Mouse (Mus musculus) liver, embryonic 16.5 days (tissue): Measurements from ENCODE around the gene Bpi. TPM values are rescaled to one million over a fixed set of nuclear protein-coding genes. Genes with fewer than 3 reads are reported as not detected.

ENCODE experiments used
- ATAC-seq: fragments of 200-750 bp; cut with Nextera tagmentation; 2 replicates; pipeline ENCODE4 v1.8.0; 2017; ENCODE audit warnings: low read depth, mild to moderate bottlenecking, moderate number of reproducible peaks, moderate library complexity
- H3K27ac ChIP-seq: fragments of 300-500 bp; sonication (generic); 2 replicates; pipeline ENCODE4 v1.5.1; 2014; ENCODE audit warnings: mild to moderate bottlenecking, low read length
- H3K27me3 ChIP-seq: fragments of 300-500 bp; sonication (generic); 2 replicates; pipeline ENCODE4 v1.6.1; 2014; ENCODE audit warnings: low read depth, low read length, mixed read lengths; ENCODE audit not compliant: control insufficient read depth, insufficient read depth
- H3K36me3 ChIP-seq: fragments of 300-500 bp; sonication (generic); 2 replicates; pipeline ENCODE4 v1.6.1; 2014; ENCODE audit warnings: mild to moderate bottlenecking; ENCODE audit not compliant: control insufficient read depth, insufficient read depth
- H3K4me1 ChIP-seq: fragments of 300-500 bp; sonication (generic); 2 replicates; pipeline ENCODE4 v1.6.1; 2014; ENCODE audit warnings: low read depth, low read length, mixed read lengths; ENCODE audit not compliant: control insufficient read depth
- H3K4me2 ChIP-seq: fragments of 300-500 bp; sonication (generic); 2 replicates; pipeline ENCODE4 v1.6.1; 2014; ENCODE audit warnings: low read depth, low read length, mixed read lengths
- H3K4me3 ChIP-seq: fragments of 300-500 bp; sonication (generic); 2 replicates; pipeline ENCODE4 v1.5.1; 2014; ENCODE audit warnings: low read depth, mild to moderate bottlenecking, low read length
- H3K9ac ChIP-seq: fragments of 300-500 bp; sonication (generic); 2 replicates; pipeline ENCODE4 v1.6.1; 2014; ENCODE audit warnings: low read depth, low read length
- H3K9me3 ChIP-seq: fragments of 300-500 bp; sonication (generic); replicated peaks from 2 replicates; pipeline ENCODE4 v1.6.1; 2016; ENCODE audit warnings: low read length; ENCODE audit not compliant: control insufficient read depth
- WGBS: fragments of 180-500 bp; shearing (Covaris S2); extraction: QIAGEN DNeasy Blood & Tissue Kit; methylation state at CpG from one replicate; pipeline ENCODE4 v1.1.7; 2014; ENCODE audit not compliant: insufficient replicate concordance; 5-methylcytosine and 5-hydroxymethylcytosine counted together
- polyA plus RNA-seq: library from polyadenylated mRNA; unstranded; fragments of >200 nt; fragmentation: Nextera tagmentation; extraction: Ambion mirVana; gene quantifications from 2 replicates; pipeline ENCODE4 v1.2.1, GENCODE M21; 2015

The Bpi gene
- not detected in 2 replicates for polyA plus RNA-seq

- Histone ChIP-seq H3K4me2 (peak within 1 kb of the TSS; percentile 6; the same call in 1 of the 2 replicates), H3K27me3 (no peaks in the 10 kb centered on the region; the same call in 1 of the 2 replicates), H3K9ac (no peak within 1 kb of the TSS), H3K4me1 (no peaks in the 10 kb centered on the region; the same call in 1 of the 2 replicates), H3K9me3 (no peaks in the 10 kb centered on the region), H3K4me3 (no peak within 1 kb of the TSS), H3K27ac (no peak within 1 kb of the TSS), H3K36me3 (no peaks in the 10 kb centered on the region)
- 21% methylated on average over 18 of the region's 18 CpGs for WGBS
- no peak for ATAC-seq
These were observed at the start of gene Bpi for GRCm38 (mm10) chr2:158258005-158258418. Gene Bpi (plus strand): TSS chr2:158258094.

- 42% methylated on average over 9 of the region's 9 CpGs for WGBS
- ATAC-seq = no peak
- Histone ChIP-seq H3K36me3 (no peaks in the 10 kb centered on the region), H3K4me2 (no peak overlapping the region), H3K4me1 (no peaks in the 10 kb centered on the region; the same call in 1 of the 2 replicates), H3K27me3 (no peaks in the 10 kb centered on the region), H3K4me3 (no peak overlapping the region), H3K9ac (no peak overlapping the region), H3K27ac (no peak overlapping the region), H3K9me3 (no peaks in the 10 kb centered on the region)
These were observed 48.1 kb upstream of the Bpi start for GRCm38 (mm10) chr2:158209776-158210175.

GRCm38 (mm10) chr2:158210503-158210902, 47.4 kb upstream of the Bpi start:
- ATAC-seq = no peak
- Histone ChIP-seq H3K36me3 (no peaks in the 10 kb centered on the region), H3K27ac (no peak overlapping the region), H3K4me1 (peaks cover 3% of the 10 kb centered on the region; the same call in 1 of the 2 replicates), H3K4me3 (no peak overlapping the region), H3K9ac (no peak overlapping the region), H3K27me3 (no peaks in the 10 kb centered on the region), H3K9me3 (no peaks in the 10 kb centered on the region), H3K4me2 (no peak overlapping the region)
- WGBS = 32% methylated on average over 4 of the region's 4 CpGs

GRCm38 (mm10) chr2:158210958-158211357, 46.9 kb upstream of the Bpi start:
- H3K27me3 ChIP-seq = no peaks in the 10 kb centered on the region
- no peak overlapping the region for H3K27ac ChIP-seq
- H3K4me1 ChIP-seq = peaks cover 3% of the 10 kb centered on the region; the same call in 1 of the 2 replicates
- no peak overlapping the region for H3K4me3 ChIP-seq
- H3K9ac ChIP-seq = no peak overlapping the region
- no peak for ATAC-seq
- no peaks in the 10 kb centered on the region for H3K36me3 ChIP-seq
- no peaks in the 10 kb centered on the region for H3K9me3 ChIP-seq
- WGBS = 37% methylated on average over 10 of the region's 10 CpGs
- no peak overlapping the region for H3K4me2 ChIP-seq

GRCm38 (mm10) chr2:158211764-158212471, 46.0 kb upstream of the Bpi start:
- Histone ChIP-seq H3K4me3 (no peak overlapping the region), H3K9me3 (no peaks in the 10 kb centered on the region), H3K27ac (no peak overlapping the region), H3K4me2 (no peak overlapping the region), H3K9ac (no peak overlapping the region), H3K4me1 (peaks cover 3% of the 10 kb centered on the region; the same call in 1 of the 2 replicates), H3K27me3 (no peaks in the 10 kb centered on the region), H3K36me3 (no peaks in the 10 kb centered on the region)
- ATAC-seq = 0 out of 2 replicates have a peak, but pooled peaks have one; percentile 22
- WGBS = 57% methylated on average over 4 of the region's 4 CpGs

- H3K4me1 ChIP-seq = peaks cover 3% of the 10 kb centered on the region; the same call in 1 of the 2 replicates
- no peaks in the 10 kb centered on the region for H3K27me3 ChIP-seq
- no peak overlapping the region for H3K4me2 ChIP-seq
- H3K36me3 ChIP-seq = no peaks in the 10 kb centered on the region
- peak; percentile 51 for ATAC-seq
- no peak overlapping the region for H3K4me3 ChIP-seq
- no peak overlapping the region for H3K27ac ChIP-seq
- WGBS = 42% methylated on average over 9 of the region's 9 CpGs
- no peak overlapping the region for H3K9ac ChIP-seq
- no peaks in the 10 kb centered on the region for H3K9me3 ChIP-seq
These were observed 42.4 kb upstream of the Bpi start for GRCm38 (mm10) chr2:158215283-158216117.

- WGBS = 75% methylated on average over 8 of the region's 8 CpGs
- H3K4me1 ChIP-seq = peaks cover 3% of the 10 kb centered on the region; the same call in 1 of the 2 replicates
- no peaks in the 10 kb centered on the region for H3K9me3 ChIP-seq
- H3K4me2 ChIP-seq = no peak overlapping the region
- no peaks in the 10 kb centered on the region for H3K36me3 ChIP-seq
- no peak overlapping the region for H3K4me3 ChIP-seq
- no peak for ATAC-seq
- H3K9ac ChIP-seq = no peak overlapping the region
- H3K27ac ChIP-seq = no peak overlapping the region
- H3K27me3 ChIP-seq = no peaks in the 10 kb centered on the region
These were observed 41.4 kb upstream of the Bpi start for GRCm38 (mm10) chr2:158216510-158216909.

- WGBS = 51% methylated on average over 2 of the region's 2 CpGs
- ATAC-seq = no peak
These were observed 38.3 kb upstream of the Bpi start for GRCm38 (mm10) chr2:158219562-158219961.

More at GRCm38 (mm10) chr2:158219562-158219961, 38.3 kb upstream of the Bpi start:
- Histone ChIP-seq H3K4me3 (no peak overlapping the region), H3K4me1 (peaks cover 3% of the 10 kb centered on the region; the same call in 1 of the 2 replicates), H3K9ac (no peak overlapping the region), H3K27ac (no peak overlapping the region), H3K9me3 (no peaks in the 10 kb centered on the region), H3K4me2 (no peak overlapping the region), H3K27me3 (no peaks in the 10 kb centered on the region), H3K36me3 (no peaks in the 10 kb centered on the region)
